Mouse (Mus musculus): ENCODE data around the gene Adgra1. TPM values are rescaled to one million over a fixed set of nuclear protein-coding genes. Genes with fewer than 3 reads are reported as not detected.

Gene Adgra1
- total RNA-seq, 1 experiment = 0.45 TPM

GRCm38 (mm10) chr7:139909469-139909868, 75.5 kb downstream of the Adgra1 start:
- no peak overlapping the region for H3K27ac ChIP-seq (ENCODE audit: insufficient read depth, low read depth, low read length, poor library complexity, severe bottlenecking)
- H3K9ac ChIP-seq (ENCODE audit: insufficient read depth, low read depth, low read length, poor library complexity, severe bottlenecking) = no peak overlapping the region
- in situ Hi-C loops (cut with MboI; ENCODE audit: low sequenced_read_pairs in 2 of 2, unreplicated experiment in 2 of 2) = no loop called here
- no peaks in the 10 kb centered on the region for H3K9me3 ChIP-seq (ENCODE audit: control insufficient read depth, insufficient read depth, low read depth, low read length)
- H3K36me3 ChIP-seq (ENCODE audit: control insufficient read depth, insufficient read depth, low read length, poor library complexity, severe bottlenecking) = no peaks in the 10 kb centered on the region
- no peak for DNase-seq (ENCODE audit: low read depth, low spot score)
- no peak for TF ChIP-seq ZNF384 (IDR thresholded peaks at IDR 0.05; ENCODE audit: low read depth, low read length)
- no peak for TF ChIP-seq MAFK (IDR thresholded peaks at IDR 0.05; ENCODE audit: insufficient read depth, low read depth, low read length)
- TF ChIP-seq ZC3H11A (IDR thresholded peaks at IDR 0.05; ENCODE audit: borderline replicate concordance, low read depth, low read length) = no peak
- TF ChIP-seq HCFC1 (IDR thresholded peaks at IDR 0.05; ENCODE audit: borderline replicate concordance, insufficient read depth, low read length) = no peak
- TF ChIP-seq CHD2 (IDR thresholded peaks at IDR 0.05; ENCODE audit: low read depth, low read length) = no peak
- peaks cover 0 to 25% of the 10 kb centered on the region in 2 experiments; a peak in 2 of 4 replicates for H3K4me1 ChIP-seq (ENCODE audit: control insufficient read depth in 2 of 2, insufficient read depth in 2 of 2, low read length in 2 of 2, poor library complexity in 1 of 2)
- no peak overlapping the region for H3K4me3 ChIP-seq (ENCODE audit: insufficient read depth in 1 of 2, low read depth in 1 of 2, low read length in 2 of 2, poor library complexity in 1 of 2, severe bottlenecking in 1 of 2)

GRCm38 (mm10) chr7:139910204-139910835, 76.3 kb downstream of the Adgra1 start:
- TF ChIP-seq MAFK (IDR thresholded peaks at IDR 0.05; ENCODE audit: insufficient read depth, low read depth, low read length) (no peak), CHD2 (IDR thresholded peaks at IDR 0.05; ENCODE audit: low read depth, low read length) (no peak), ZC3H11A (IDR thresholded peaks at IDR 0.05; ENCODE audit: borderline replicate concordance, low read depth, low read length) (no peak), ZNF384 (IDR thresholded peaks at IDR 0.05; ENCODE audit: low read depth, low read length) (no peak), HCFC1 (IDR thresholded peaks at IDR 0.05; ENCODE audit: borderline replicate concordance, insufficient read depth, low read length) (no peak)
- no peak for DNase-seq (ENCODE audit: low read depth, low spot score)
- Histone ChIP-seq H3K4me3 (ENCODE audit: insufficient read depth in 1 of 2, low read depth in 1 of 2, low read length in 2 of 2, poor library complexity in 1 of 2, severe bottlenecking in 1 of 2) (no peak overlapping the region), H3K36me3 (ENCODE audit: control insufficient read depth, insufficient read depth, low read length, poor library complexity, severe bottlenecking) (no peaks in the 10 kb centered on the region), H3K9me3 (ENCODE audit: control insufficient read depth, insufficient read depth, low read depth, low read length) (no peaks in the 10 kb centered on the region), H3K27ac (ENCODE audit: insufficient read depth, low read depth, low read length, poor library complexity, severe bottlenecking) (no peak overlapping the region), H3K9ac (ENCODE audit: insufficient read depth, low read depth, low read length, poor library complexity, severe bottlenecking) (no peak overlapping the region), H3K4me1 (ENCODE audit: control insufficient read depth in 2 of 2, insufficient read depth in 2 of 2, low read length in 2 of 2, poor library complexity in 1 of 2) (peaks cover 2 to 26% of the 10 kb centered on the region in 2 experiments; a peak in 3 of 4 replicates)
- in situ Hi-C loops (cut with MboI; ENCODE audit: low sequenced_read_pairs in 2 of 2, unreplicated experiment in 2 of 2) = no loop called here

- H3K36me3 ChIP-seq (ENCODE audit: control insufficient read depth, insufficient read depth, low read length, poor library complexity, severe bottlenecking) = no peaks in the 10 kb centered on the region
- TF ChIP-seq ZNF384 (IDR thresholded peaks at IDR 0.05; ENCODE audit: low read depth, low read length) (no peak), MAFK (IDR thresholded peaks at IDR 0.05; ENCODE audit: insufficient read depth, low read depth, low read length) (no peak), CHD2 (IDR thresholded peaks at IDR 0.05; ENCODE audit: low read depth, low read length) (no peak), ZC3H11A (IDR thresholded peaks at IDR 0.05; ENCODE audit: borderline replicate concordance, low read depth, low read length) (no peak), HCFC1 (IDR thresholded peaks at IDR 0.05; ENCODE audit: borderline replicate concordance, insufficient read depth, low read length) (no peak)
- peak overlapping the region; percentile 58; the same call in 1 of the 2 replicates for H3K9ac ChIP-seq (ENCODE audit: insufficient read depth, low read depth, low read length, poor library complexity, severe bottlenecking)
- peak overlapping the region; percentile 58 to 83 for H3K4me3 ChIP-seq (ENCODE audit: insufficient read depth in 1 of 2, low read depth in 1 of 2, low read length in 2 of 2, poor library complexity in 1 of 2, severe bottlenecking in 1 of 2)
- in situ Hi-C loops (cut with MboI; ENCODE audit: low sequenced_read_pairs in 2 of 2, unreplicated experiment in 2 of 2) = no loop called here
- peak overlapping the region; percentile 17; the same call in 1 of the 2 replicates for H3K27ac ChIP-seq (ENCODE audit: insufficient read depth, low read depth, low read length, poor library complexity, severe bottlenecking)
- no peaks in the 10 kb centered on the region for H3K9me3 ChIP-seq (ENCODE audit: control insufficient read depth, insufficient read depth, low read depth, low read length)
- peaks cover 3 to 22% of the 10 kb centered on the region in 2 experiments; a peak in 3 of 4 replicates for H3K4me1 ChIP-seq (ENCODE audit: control insufficient read depth in 2 of 2, insufficient read depth in 2 of 2, low read length in 2 of 2, poor library complexity in 1 of 2)
- DNase-seq (ENCODE audit: low read depth, low spot score) = peak; percentile 68
Observed at GRCm38 (mm10) chr7:139914141-139915047, 80.4 kb downstream of the Adgra1 start.

GRCm38 (mm10) chr7:139915646-139916257, 81.8 kb downstream of the Adgra1 start:
- Histone ChIP-seq H3K9ac (ENCODE audit: insufficient read depth, low read depth, low read length, poor library complexity, severe bottlenecking) (peak overlapping the region; percentile 57; the same call in 1 of the 2 replicates), H3K27ac (ENCODE audit: insufficient read depth, low read depth, low read length, poor library complexity, severe bottlenecking) (peak overlapping the region; percentile 77; the same call in 1 of the 2 replicates), H3K36me3 (ENCODE audit: control insufficient read depth, insufficient read depth, low read length, poor library complexity, severe bottlenecking) (no peaks in the 10 kb centered on the region), H3K9me3 (ENCODE audit: control insufficient read depth, insufficient read depth, low read depth, low read length) (no peaks in the 10 kb centered on the region), H3K4me1 (ENCODE audit: control insufficient read depth in 2 of 2, insufficient read depth in 2 of 2, low read length in 2 of 2, poor library complexity in 1 of 2) (peaks cover 3 to 17% of the 10 kb centered on the region in 2 experiments; a peak in 3 of 4 replicates), H3K4me3 (ENCODE audit: insufficient read depth in 1 of 2, low read depth in 1 of 2, low read length in 2 of 2, poor library complexity in 1 of 2, severe bottlenecking in 1 of 2) (peak overlapping the region; percentile 16 to 58; a peak in 3 of 4 replicates)
- DNase-seq (ENCODE audit: low read depth, low spot score) = peak; percentile 54
- no peak for TF ChIP-seq CHD2 (IDR thresholded peaks at IDR 0.05; ENCODE audit: low read depth, low read length)
- TF ChIP-seq ZC3H11A (IDR thresholded peaks at IDR 0.05; ENCODE audit: borderline replicate concordance, low read depth, low read length) = no peak
- TF ChIP-seq ZNF384 (IDR thresholded peaks at IDR 0.05; ENCODE audit: low read depth, low read length) = no peak
- TF ChIP-seq HCFC1 (IDR thresholded peaks at IDR 0.05; ENCODE audit: borderline replicate concordance, insufficient read depth, low read length) = no peak
- no peak for TF ChIP-seq MAFK (IDR thresholded peaks at IDR 0.05; ENCODE audit: insufficient read depth, low read depth, low read length)
- in situ Hi-C loops (cut with MboI; ENCODE audit: low sequenced_read_pairs in 2 of 2, unreplicated experiment in 2 of 2) = no loop called here

Data from ES-E14 (cell line).